Mouse (Mus musculus) testis, adult 2 months (tissue): ENCODE data around the gene Pak1ip1.

ENCODE experiments used
- CTCF ChIP-seq: fragments of 200-500 bp; IDR thresholded peaks from 2 replicates; pipeline ENCODE4 v1.5.1; 2012; ENCODE audit warnings: low read depth, mild to moderate bottlenecking, inconsistent platforms, low read length, moderate library complexity; ENCODE audit not compliant: control insufficient read depth, insufficient read depth, insufficient replicate concordance
- POLR2A ChIP-seq: fragments of 200-500 bp; IDR thresholded peaks from 2 replicates; pipeline ENCODE4 v1.6.1; 2012; ENCODE audit warnings: low read depth, mild to moderate bottlenecking, inconsistent platforms, low read length, moderate library complexity; ENCODE audit not compliant: control insufficient read depth

- peak; percentile 96 for TF ChIP-seq CTCF
- TF ChIP-seq POLR2A = no peak
Observed at GRCm38 (mm10) chr13:40977609-40978008, 23.2 kb upstream of the Pak1ip1 start.
